Mouse (Mus musculus) urinary bladder, postnatal 4 days (tissue): ENCODE measurements around the gene Rpl5.
"Not testable (repeated sequence)": the region's sequence is repeated elsewhere in the genome, so short reads cannot be mapped to it uniquely, and the experiment has no call there.

Experiments
- DNase-seq, 2 experiments: peaks; one replicate each; pipeline ENCODE4 v3.0.0; 2021 to 2022; ENCODE audit warnings: low spot score in 2 of 2

Rpl5 gene

GRCm38 (mm10) chr5:107896265-107896664 is 4.0 kb upstream of the Rpl5 start:
- no peak for DNase-seq

- DNase-seq: no peak
Measured at GRCm38 (mm10) chr5:107901014-107901615, 813 bp downstream of the Rpl5 start.

GRCm38 (mm10) chr5:107904325-107904724 is 4.0 kb downstream of the Rpl5 start:
- DNase-seq: no peak

- no peak for DNase-seq
Measured at GRCm38 (mm10) chr5:107908514-107909110, 8.3 kb downstream of the Rpl5 start.

- no peak for DNase-seq
Measured at GRCm38 (mm10) chr5:107909668-107910067, 9.4 kb downstream of the Rpl5 start.

GRCm38 (mm10) chr5:107910084-107910616 is 9.8 kb downstream of the Rpl5 start:
- no peak for DNase-seq

GRCm38 (mm10) chr5:107911012-107911411 is 10.7 kb downstream of the Rpl5 start:
- no peak for DNase-seq

- no peak for DNase-seq
Measured at GRCm38 (mm10) chr5:107915280-107915679, 15.0 kb downstream of the Rpl5 start.

- DNase-seq: no peak
Measured at GRCm38 (mm10) chr5:107921400-107922252, 21.3 kb downstream of the Rpl5 start.

- no peak for DNase-seq
Measured at GRCm38 (mm10) chr5:107922836-107923235, 22.5 kb downstream of the Rpl5 start.

GRCm38 (mm10) chr5:107924564-107924963 is 24.3 kb downstream of the Rpl5 start:
- DNase-seq: no peak

GRCm38 (mm10) chr5:107926550-107927249 is 26.4 kb downstream of the Rpl5 start:
- no peak for DNase-seq

GRCm38 (mm10) chr5:107932556-107932955 is 32.3 kb downstream of the Rpl5 start:
- DNase-seq: no peak

- DNase-seq: no peak
Measured at GRCm38 (mm10) chr5:107933202-107933974, 33.1 kb downstream of the Rpl5 start.

GRCm38 (mm10) chr5:107934770-107935543 is 34.7 kb downstream of the Rpl5 start:
- no peak for DNase-seq

- DNase-seq: no peak
Measured at GRCm38 (mm10) chr5:107936625-107937389, 36.5 kb downstream of the Rpl5 start.

- not testable (repeated sequence) for DNase-seq
Measured at GRCm38 (mm10) chr5:107938483-107938882, 38.2 kb downstream of the Rpl5 start.

GRCm38 (mm10) chr5:107938886-107939285 is 38.6 kb downstream of the Rpl5 start:
- no peak for DNase-seq

- no peak for DNase-seq
Measured at GRCm38 (mm10) chr5:107939701-107940100, 39.4 kb downstream of the Rpl5 start.

- DNase-seq: no peak
Measured at GRCm38 (mm10) chr5:107941222-107941621, 40.9 kb downstream of the Rpl5 start.
